Mouse (Mus musculus) intestine, embryonic 14.5 days (tissue): ENCODE measurements around the gene Plaur. TPM values are rescaled to one million over a fixed set of nuclear protein-coding genes. Genes with fewer than 3 reads are reported as not detected.
"Not testable (repeated sequence)": the region's sequence is repeated elsewhere in the genome, so short reads cannot be mapped to it uniquely, and the experiment has no call there.

Source experiments
- ATAC-seq: fragments of 200-750 bp; cut with Nextera tagmentation; replicated peaks from 2 replicates; pipeline ENCODE4 v1.8.0; 2017; ENCODE audit warnings: low read depth, moderate number of reproducible peaks, moderate TSS enrichment, moderate library complexity; ENCODE audit not compliant: low FRiP score, low TSS enrichment
- DNase-seq: peaks from one replicate; pipeline ENCODE4 v3.0.0-alpha.2; 2018; ENCODE audit warnings: low spot score
- H3K27ac ChIP-seq: fragments of 300-500 bp; sonication (generic); 2 replicates; pipeline ENCODE4 v1.5.1; 2014; ENCODE audit warnings: low read depth, mild to moderate bottlenecking, control low read depth
- H3K27me3 ChIP-seq: fragments of 300-500 bp; sonication (generic); replicated peaks from 2 replicates; pipeline ENCODE4 v1.6.1; 2014; ENCODE audit warnings: low read length, control low read depth; ENCODE audit not compliant: control insufficient read depth, insufficient read depth
- H3K36me3 ChIP-seq: fragments of 300-500 bp; sonication (generic); 2 replicates; pipeline ENCODE4 v1.6.1; 2014; ENCODE audit warnings: low read length, control low read depth; ENCODE audit not compliant: control insufficient read depth, insufficient read depth
- H3K4me1 ChIP-seq: fragments of 300-500 bp; sonication (generic); replicated peaks from 2 replicates; pipeline ENCODE4 v1.6.1; 2014; ENCODE audit warnings: low read length, control low read depth, mixed read lengths; ENCODE audit not compliant: control insufficient read depth, insufficient read depth
- H3K4me2 ChIP-seq: fragments of 300-500 bp; sonication (generic); 2 replicates; pipeline ENCODE4 v1.6.1; 2014; ENCODE audit warnings: low read length
- H3K4me3 ChIP-seq: fragments of 300-500 bp; sonication (generic); 2 replicates; pipeline ENCODE4 v1.5.1; 2014; ENCODE audit warnings: low read depth, low read length, control low read depth, mixed read lengths
- H3K9ac ChIP-seq: fragments of 300-500 bp; sonication (generic); 2 replicates; pipeline ENCODE4 v1.6.1; 2014; ENCODE audit warnings: mild to moderate bottlenecking, low read length
- H3K9me3 ChIP-seq: fragments of 300-500 bp; sonication (generic); 2 replicates; pipeline ENCODE4 v1.6.1; 2016; ENCODE audit warnings: low read length, control low read depth; ENCODE audit not compliant: control insufficient read depth
- WGBS: fragments of 180-500 bp; shearing (Covaris S2); extraction: QIAGEN DNeasy Blood & Tissue Kit; methylation state at CpG from one replicate; pipeline ENCODE4 v1.1.7; 2014; 5-methylcytosine and 5-hydroxymethylcytosine counted together
- polyA plus RNA-seq: library from polyadenylated mRNA; unstranded; fragments of >200 nt; fragmentation: Nextera tagmentation; extraction: Ambion mirVana; gene quantifications from 2 replicates; pipeline ENCODE4 v1.2.1, GENCODE M21; 2014

Plaur gene
- polyA plus RNA-seq, 1 experiment from 2014 or later: 10.0 TPM

DNA sequence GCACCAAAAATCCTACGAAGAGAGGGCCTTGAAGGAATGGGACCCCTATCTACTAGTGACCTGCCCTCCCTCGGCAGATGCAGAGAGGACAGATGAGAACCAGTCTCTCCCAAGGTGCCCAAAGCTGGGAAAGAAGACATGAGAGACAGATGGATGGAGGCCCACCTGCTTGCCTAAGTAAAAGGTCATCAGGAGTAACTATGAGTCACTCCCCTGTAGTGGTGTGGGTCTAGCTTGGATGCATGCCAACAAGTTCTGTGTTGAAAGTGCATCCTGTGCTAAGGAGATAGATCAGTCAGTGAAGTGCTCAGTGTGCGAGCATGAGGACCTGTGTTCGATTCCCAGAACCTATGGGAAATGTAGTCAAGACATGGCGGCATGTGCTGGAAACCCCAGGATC is 16.6 kb downstream of the Plaur start:
- H3K27me3 ChIP-seq: peaks cover 16% of the 10 kb centered on the region
- H3K4me2 ChIP-seq: no peak overlapping the region
- 0 out of 2 replicates have a peak, but pooled peaks cover 2% of the 10 kb centered on the region for H3K9me3 ChIP-seq
- ATAC-seq (no peak), DNase-seq (no peak)
- H3K36me3 ChIP-seq: no peaks in the 10 kb centered on the region
- no peak overlapping the region for H3K9ac ChIP-seq
- H3K27ac ChIP-seq: no peak overlapping the region
- WGBS: 88% methylated on average over 5 of the region's 5 CpGs
- no peaks in the 10 kb centered on the region for H3K4me1 ChIP-seq
- H3K4me3 ChIP-seq: no peak overlapping the region

DNA sequence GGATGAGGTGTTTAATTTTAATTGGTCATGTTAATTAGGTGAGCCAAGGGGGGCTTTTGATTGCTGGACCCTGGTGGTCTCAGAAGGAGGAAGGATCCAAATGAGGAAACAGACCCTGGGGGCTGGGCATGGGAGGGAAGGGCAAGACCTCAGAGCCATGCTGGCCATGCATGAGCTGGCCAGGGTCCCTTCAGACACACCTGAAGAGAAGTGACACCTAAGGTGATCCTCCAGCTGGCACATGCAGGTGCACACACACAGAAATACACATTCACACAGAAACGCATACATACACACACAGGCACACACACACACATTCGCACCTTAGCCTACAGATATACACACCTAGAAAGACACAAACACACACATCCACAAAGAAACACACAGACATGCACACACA is 17.4 kb downstream of the Plaur start:
- Histone ChIP-seq H3K27me3 (peaks cover 16% of the 10 kb centered on the region), H3K9me3 (0 out of 2 replicates have a peak, but pooled peaks cover 2% of the 10 kb centered on the region), H3K4me2 (no peak overlapping the region), H3K27ac (no peak overlapping the region), H3K9ac (no peak overlapping the region), H3K36me3 (no peaks in the 10 kb centered on the region), H3K4me3 (no peak overlapping the region), H3K4me1 (no peaks in the 10 kb centered on the region)
- no peak for ATAC-seq
- no peak for DNase-seq
- 100% methylated on average over 2 of the region's 2 CpGs for WGBS

- Histone ChIP-seq H3K27me3 (peaks cover 16% of the 10 kb centered on the region), H3K27ac (no peak overlapping the region), H3K9ac (no peak overlapping the region), H3K4me1 (no peaks in the 10 kb centered on the region), H3K36me3 (no peaks in the 10 kb centered on the region), H3K4me2 (no peak overlapping the region; the same call in 1 of the 2 replicates), H3K9me3 (0 out of 2 replicates have a peak, but pooled peaks cover 2% of the 10 kb centered on the region), H3K4me3 (no peak overlapping the region)
- 51% methylated on average over 18 of the region's 18 CpGs for WGBS
- no peak for ATAC-seq
- DNase-seq: no peak
These were observed 18.0 kb downstream of the Plaur start for GRCm38 (mm10) chr7:24480121-24480941.

GRCm38 (mm10) chr7:24480986-24481473 is 18.7 kb downstream of the Plaur start:
- DNase-seq (no peak), ATAC-seq (no peak)
- peak overlapping the region; percentile 59; the same call in 1 of the 2 replicates for H3K9ac ChIP-seq
- no peaks in the 10 kb centered on the region for H3K4me1 ChIP-seq
- no peak overlapping the region for H3K27ac ChIP-seq
- H3K36me3 ChIP-seq: no peaks in the 10 kb centered on the region
- 0 out of 2 replicates have a peak, but pooled peaks cover 2% of the 10 kb centered on the region for H3K9me3 ChIP-seq
- 11% methylated on average over 13 of the region's 14 CpGs for WGBS
- H3K4me2 ChIP-seq: peak overlapping the region; percentile 57
- H3K27me3 ChIP-seq: peaks cover 16% of the 10 kb centered on the region
- H3K4me3 ChIP-seq: peak overlapping the region; percentile 47

GRCm38 (mm10) chr7:24481474-24482207 is 19.4 kb downstream of the Plaur start, which contains the start of gene Cadm4:
Gene Cadm4 (plus strand): TSS chr7:24482023.
- peak; percentile 97 for DNase-seq
- WGBS: under 1% methylated on average over 56 of the region's 83 CpGs
- peak within 1 kb of the TSS; percentile 57 for H3K4me2 ChIP-seq
- H3K9me3 ChIP-seq: 0 out of 2 replicates have a peak, but pooled peaks cover 2% of the 10 kb centered on the region
- no peaks in the 10 kb centered on the region for H3K4me1 ChIP-seq
- H3K36me3 ChIP-seq: no peaks in the 10 kb centered on the region
- peak within 1 kb of the TSS; percentile 47 for H3K4me3 ChIP-seq
- ATAC-seq: peak; percentile 87
- H3K9ac ChIP-seq: peak within 1 kb of the TSS; percentile 59
- peaks cover 16% of the 10 kb centered on the region for H3K27me3 ChIP-seq
- H3K27ac ChIP-seq: no peak within 1 kb of the TSS

DNA sequence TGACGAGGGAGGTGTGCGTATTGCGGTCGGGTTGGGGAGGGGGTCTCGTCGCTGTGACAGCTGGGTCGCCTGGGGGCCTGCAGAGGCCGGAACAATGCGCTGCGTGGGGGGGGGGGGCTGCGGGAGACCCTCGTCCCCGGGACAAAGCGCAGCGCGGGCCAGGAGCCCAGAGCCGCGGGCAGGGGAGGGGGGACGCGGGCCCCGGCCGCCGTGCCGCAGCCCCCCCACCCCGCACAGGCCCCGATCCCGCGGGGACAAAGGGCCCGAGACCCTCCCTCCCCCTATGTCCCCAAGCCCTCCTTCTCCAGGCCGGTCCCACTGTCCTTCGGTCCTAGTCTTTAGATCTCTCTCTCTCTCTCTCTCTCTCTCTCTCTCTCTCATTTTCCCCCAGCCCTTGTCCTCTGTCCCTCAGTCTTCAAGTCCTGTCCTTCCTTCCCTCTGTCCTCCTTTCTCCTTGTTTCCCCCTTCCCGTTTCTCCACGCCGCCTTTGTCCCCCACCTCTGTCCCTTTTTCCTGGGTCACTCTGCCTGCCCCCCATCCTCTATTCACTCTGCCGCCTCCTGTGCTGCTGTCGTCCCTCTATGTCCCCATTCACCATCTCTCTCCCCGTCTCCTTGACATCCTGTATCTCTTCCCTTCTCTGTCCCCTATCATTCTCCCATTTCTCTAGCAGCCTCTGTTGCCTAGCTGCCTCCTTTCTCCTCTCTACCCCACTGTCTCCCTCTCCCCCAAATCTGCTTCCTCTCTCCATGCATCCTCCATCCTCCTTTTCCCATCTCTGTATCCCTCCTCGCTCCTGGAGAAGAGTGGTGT is 20.1 kb downstream of the Plaur start:
- Histone ChIP-seq H3K4me3 (peak overlapping the region; percentile 47), H3K9ac (peak overlapping the region; percentile 59), H3K36me3 (no peaks in the 10 kb centered on the region), H3K27me3 (peaks cover 16% of the 10 kb centered on the region), H3K27ac (no peak overlapping the region), H3K9me3 (0 out of 2 replicates have a peak, but pooled peaks cover 2% of the 10 kb centered on the region), H3K4me1 (no peaks in the 10 kb centered on the region), H3K4me2 (peak overlapping the region; percentile 57)
- 1% methylated on average over 19 of the region's 38 CpGs for WGBS
- ATAC-seq (no peak), DNase-seq (no peak)

DNA sequence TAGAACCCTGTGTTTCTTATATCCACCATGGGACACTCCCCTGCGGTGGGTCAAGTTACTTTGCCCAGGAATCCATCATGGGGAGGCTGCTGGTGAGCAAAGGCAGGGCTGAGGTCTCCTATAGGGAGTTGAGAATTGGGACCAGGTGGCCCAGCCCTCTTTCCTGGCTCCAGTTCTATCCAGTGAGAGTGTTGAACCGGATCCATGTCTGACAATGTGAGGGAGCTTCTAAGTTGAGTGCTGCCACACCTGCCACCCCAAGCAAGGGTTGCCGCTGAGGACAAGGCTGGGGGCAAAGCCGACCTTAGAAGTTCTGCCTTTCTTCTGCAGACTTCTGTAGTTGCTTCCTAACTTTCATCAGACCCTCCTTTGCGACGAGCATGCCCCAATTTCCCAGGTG is 21.0 kb downstream of the Plaur start:
- not testable (repeated sequence) for H3K27ac ChIP-seq, ATAC-seq, H3K36me3 ChIP-seq, DNase-seq, H3K9me3 ChIP-seq, H3K4me1 ChIP-seq, H3K9ac ChIP-seq, H3K4me2 ChIP-seq, H3K4me3 ChIP-seq
- H3K27me3 ChIP-seq: peaks cover 16% of the 10 kb centered on the region
- WGBS: 56% methylated on average over 6 of the region's 6 CpGs

GRCm38 (mm10) chr7:24485481-24485880 is 23.2 kb downstream of the Plaur start:
- no peaks in the 10 kb centered on the region for H3K4me1 ChIP-seq
- H3K9me3 ChIP-seq: no peaks in the 10 kb centered on the region
- no peak overlapping the region for H3K9ac ChIP-seq
- peaks cover 16% of the 10 kb centered on the region for H3K27me3 ChIP-seq
- ATAC-seq: no peak
- H3K36me3 ChIP-seq: no peaks in the 10 kb centered on the region
- WGBS: 82% methylated on average over 9 of the region's 9 CpGs
- no peak overlapping the region for H3K4me2 ChIP-seq
- no peak overlapping the region for H3K4me3 ChIP-seq
- H3K27ac ChIP-seq: no peak overlapping the region
- no peak for DNase-seq
